Mouse (Mus musculus) midbrain, embryonic 12.5 days (tissue): ENCODE measurements around the gene Rapgef6. TPM values are rescaled to one million over a fixed set of nuclear protein-coding genes. Genes with fewer than 3 reads are reported as not detected.
A peak's percentile ranks its signal among the peaks of the same experiment; 100 is the strongest.
"Not testable (repeated sequence)": the region's sequence is repeated elsewhere in the genome, so short reads cannot be mapped to it uniquely, and the experiment has no call there.

Source experiments
- ATAC-seq: fragments of 200-750 bp; cut with Nextera tagmentation; 2 replicates; pipeline ENCODE4 v1.8.0; 2017; ENCODE audit warnings: low read depth, moderate TSS enrichment, moderate library complexity; ENCODE audit not compliant: low FRiP score
- H3K27ac ChIP-seq: fragments of 300-500 bp; sonication (generic); replicated peaks from 2 replicates; pipeline ENCODE4 v1.5.1; 2016; ENCODE audit warnings: mild to moderate bottlenecking
- H3K27me3 ChIP-seq: fragments of 300-500 bp; sonication (generic); 2 replicates; pipeline ENCODE4 v1.6.1; 2016; ENCODE audit warnings: mild to moderate bottlenecking
- H3K36me3 ChIP-seq: fragments of 300-500 bp; sonication (generic); 2 replicates; pipeline ENCODE4 v1.6.1; 2016
- H3K4me1 ChIP-seq: fragments of 300-500 bp; sonication (generic); 2 replicates; pipeline ENCODE4 v1.6.1; 2016
- H3K4me2 ChIP-seq: fragments of 300-500 bp; sonication (generic); replicated peaks from 2 replicates; pipeline ENCODE4 v1.6.1; 2016; ENCODE audit warnings: mild to moderate bottlenecking, moderate library complexity
- H3K4me3 ChIP-seq: fragments of 300-500 bp; sonication (generic); 2 replicates; pipeline ENCODE4 v1.5.1; 2016; ENCODE audit warnings: mild to moderate bottlenecking
- H3K9ac ChIP-seq: fragments of 300-500 bp; sonication (generic); replicated peaks from 2 replicates; pipeline ENCODE4 v1.6.1; 2016; ENCODE audit warnings: mild to moderate bottlenecking, moderate library complexity
- H3K9me3 ChIP-seq: fragments of 300-500 bp; sonication (generic); 2 replicates; pipeline ENCODE4 v1.6.1; 2016; ENCODE audit warnings: mild to moderate bottlenecking
- WGBS: fragments of 180-500 bp; shearing (Covaris S2); methylation state at CpG from one replicate; pipeline ENCODE4 v1.1.7; 2016; 5-methylcytosine and 5-hydroxymethylcytosine counted together
- polyA plus RNA-seq: library from polyadenylated mRNA; unstranded; fragments of >200 nt; fragmentation: Nextera tagmentation; extraction: Ambion mirVana; gene quantifications from 2 replicates; pipeline ENCODE4 v1.2.1, GENCODE M21; 2016

Gene Rapgef6
- polyA plus RNA-seq, 1 experiment from 2014 or later = 37.5 TPM

- Histone ChIP-seq H3K27me3 (no peaks in the 10 kb centered on the region), H3K36me3 (peaks cover 1% of the 10 kb centered on the region; the same call in 1 of the 2 replicates), H3K9me3 (no peaks in the 10 kb centered on the region), H3K27ac (no peak overlapping the region), H3K4me2 (no peak overlapping the region), H3K4me3 (no peak overlapping the region), H3K9ac (no peak overlapping the region), H3K4me1 (peaks cover 3% of the 10 kb centered on the region; the same call in 1 of the 2 replicates)
- WGBS = 50% methylated on average over 2 of the region's 2 CpGs
- no peak for ATAC-seq
Observed at GRCm38 (mm10) chr11:54594049-54594448, 71.4 kb downstream of the Rapgef6 start.

- peaks cover 3% of the 10 kb centered on the region; the same call in 1 of the 2 replicates for H3K4me1 ChIP-seq
- H3K27ac ChIP-seq = no peak overlapping the region
- no peak overlapping the region for H3K9ac ChIP-seq
- no peak for ATAC-seq
- H3K36me3 ChIP-seq = no peaks in the 10 kb centered on the region
- 84% methylated on average over 4 of the region's 4 CpGs for whole genome bisulfite sequencing
- H3K4me3 ChIP-seq = no peak overlapping the region
- H3K27me3 ChIP-seq = no peaks in the 10 kb centered on the region
- H3K9me3 ChIP-seq = no peaks in the 10 kb centered on the region
- no peak overlapping the region for H3K4me2 ChIP-seq
Observed at GRCm38 (mm10) chr11:54595053-54595452, 72.4 kb downstream of the Rapgef6 start.

GRCm38 (mm10) chr11:54595905-54596555 is 73.4 kb downstream of the Rapgef6 start:
- ATAC-seq = no peak
- H3K4me3 ChIP-seq = peak overlapping the region; percentile 19

DNA sequence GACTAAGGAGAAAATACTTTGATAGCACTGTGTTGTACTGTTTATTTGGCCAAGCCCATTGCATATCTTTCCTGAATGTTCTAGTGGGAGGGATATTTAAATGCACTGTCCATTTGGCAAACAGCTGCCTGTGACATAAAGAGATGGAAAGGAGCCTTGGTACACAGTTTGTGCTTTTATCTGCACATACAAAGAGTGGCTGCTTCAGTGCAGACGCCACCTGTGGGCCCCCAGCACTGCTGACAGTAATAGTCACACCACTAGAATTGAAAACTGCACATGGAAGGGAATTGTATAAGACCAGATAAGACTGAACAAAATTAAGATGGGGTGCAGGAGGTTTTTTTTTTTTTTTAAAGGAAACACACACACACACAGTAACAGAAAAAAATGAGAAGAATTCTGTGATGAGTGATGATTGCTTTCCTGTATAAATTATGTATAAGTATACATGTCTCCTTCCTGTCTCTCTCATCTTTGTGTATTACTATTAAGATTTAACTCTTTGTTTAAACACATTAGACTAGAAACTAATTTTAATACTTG is 75.3 kb downstream of the Rapgef6 start:
- H3K4me2 ChIP-seq = no peak overlapping the region; the same call in 1 of the 2 replicates
- no peaks in the 10 kb centered on the region for H3K9me3 ChIP-seq
- WGBS = 50% methylated on average over 1 of the region's 1 CpGs
- no peaks in the 10 kb centered on the region for H3K27me3 ChIP-seq
- H3K4me1 ChIP-seq = peaks cover 3% of the 10 kb centered on the region; the same call in 1 of the 2 replicates
- H3K9ac ChIP-seq = no peak overlapping the region
- H3K27ac ChIP-seq = no peak overlapping the region
- H3K4me3 ChIP-seq = peak overlapping the region; percentile 20; the same call in 1 of the 2 replicates
- no peak for ATAC-seq
- no peaks in the 10 kb centered on the region for H3K36me3 ChIP-seq

More at GRCm38 (mm10) chr11:54595905-54596555, 73.4 kb downstream of the Rapgef6 start:
- peak overlapping the region; percentile 57 for H3K27ac ChIP-seq
- H3K4me1 ChIP-seq = peaks cover 3% of the 10 kb centered on the region; the same call in 1 of the 2 replicates
- WGBS = 78% methylated on average over 8 of the region's 8 CpGs
- H3K27me3 ChIP-seq = no peaks in the 10 kb centered on the region
- H3K36me3 ChIP-seq = no peaks in the 10 kb centered on the region
- H3K9ac ChIP-seq = no peak overlapping the region
- H3K4me2 ChIP-seq = peak overlapping the region; percentile 30
- H3K9me3 ChIP-seq = no peaks in the 10 kb centered on the region

- Histone ChIP-seq H3K4me3 (no peak overlapping the region), H3K4me1 (no peaks in the 10 kb centered on the region), H3K4me2 (no peak overlapping the region), H3K27ac (no peak overlapping the region), H3K36me3 (no peaks in the 10 kb centered on the region), H3K27me3 (no peaks in the 10 kb centered on the region), H3K9me3 (no peaks in the 10 kb centered on the region), H3K9ac (no peak overlapping the region)
- WGBS = 90% methylated on average over 2 of the region's 2 CpGs
- ATAC-seq = no peak
Observed at GRCm38 (mm10) chr11:54601121-54601520, 78.5 kb downstream of the Rapgef6 start.

DNA sequence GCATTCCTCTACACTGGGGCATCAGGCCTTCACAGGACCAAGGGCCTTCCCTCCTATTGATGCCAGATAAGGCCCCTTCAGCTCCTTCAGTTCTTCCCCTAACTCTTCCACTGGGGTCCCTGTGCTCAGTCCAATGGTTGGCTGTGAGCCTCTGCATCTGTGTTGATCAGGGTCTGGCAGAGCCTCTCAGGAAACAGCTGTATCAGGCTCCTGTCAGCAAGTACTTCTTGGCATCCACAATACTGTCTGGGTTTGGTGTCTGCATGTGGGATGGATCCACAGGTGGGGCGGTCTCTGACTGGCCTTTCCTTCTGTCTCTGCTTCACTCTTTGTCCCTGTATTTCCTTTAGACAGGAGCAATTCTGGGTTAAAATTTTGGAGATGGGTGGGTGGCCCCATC is 80.1 kb downstream of the Rapgef6 start:
- not testable (repeated sequence) for H3K27me3 ChIP-seq, ATAC-seq, H3K4me2 ChIP-seq, H3K9me3 ChIP-seq, H3K9ac ChIP-seq, H3K27ac ChIP-seq, H3K4me3 ChIP-seq, H3K36me3 ChIP-seq, H3K4me1 ChIP-seq
- WGBS = 94% methylated on average over 1 of the region's 1 CpGs

- no peak overlapping the region for H3K4me2 ChIP-seq
- no peaks in the 10 kb centered on the region for H3K27me3 ChIP-seq
- no peaks in the 10 kb centered on the region for H3K9me3 ChIP-seq
- no peak overlapping the region for H3K9ac ChIP-seq
- H3K27ac ChIP-seq = no peak overlapping the region
- no peak overlapping the region for H3K4me3 ChIP-seq
- no peaks in the 10 kb centered on the region for H3K4me1 ChIP-seq
- 78% methylated on average over 3 of the region's 3 CpGs for WGBS
- H3K36me3 ChIP-seq = no peaks in the 10 kb centered on the region
- no peak for ATAC-seq
Observed at GRCm38 (mm10) chr11:54604415-54604814, 81.8 kb downstream of the Rapgef6 start.

DNA sequence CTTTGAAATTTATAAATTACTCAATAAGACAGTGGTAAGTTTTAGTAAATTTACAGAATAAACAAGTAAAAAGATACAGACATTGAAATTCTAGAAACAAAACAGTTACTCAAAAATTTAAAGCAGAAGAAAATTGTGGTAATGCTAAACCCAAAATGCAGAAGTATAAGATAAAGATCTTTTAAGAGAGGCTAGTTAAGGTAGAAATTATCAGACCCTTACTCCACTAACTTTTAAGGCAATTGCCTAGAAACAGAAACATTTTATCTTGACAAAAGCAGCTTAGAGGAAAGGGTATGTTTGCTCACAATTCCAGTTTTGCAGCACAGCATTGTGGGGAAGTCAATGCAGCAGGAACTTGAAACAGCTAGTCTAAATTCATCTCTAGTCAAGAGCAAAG is 91.0 kb downstream of the Rapgef6 start:
- no peak overlapping the region for H3K4me3 ChIP-seq
- ATAC-seq = no peak
- no peak overlapping the region for H3K9ac ChIP-seq
- no peaks in the 10 kb centered on the region for H3K36me3 ChIP-seq
- H3K4me2 ChIP-seq = no peak overlapping the region
- no peak overlapping the region for H3K27ac ChIP-seq
- H3K4me1 ChIP-seq = no peaks in the 10 kb centered on the region
- H3K9me3 ChIP-seq = no peaks in the 10 kb centered on the region
- no peaks in the 10 kb centered on the region for H3K27me3 ChIP-seq

DNA sequence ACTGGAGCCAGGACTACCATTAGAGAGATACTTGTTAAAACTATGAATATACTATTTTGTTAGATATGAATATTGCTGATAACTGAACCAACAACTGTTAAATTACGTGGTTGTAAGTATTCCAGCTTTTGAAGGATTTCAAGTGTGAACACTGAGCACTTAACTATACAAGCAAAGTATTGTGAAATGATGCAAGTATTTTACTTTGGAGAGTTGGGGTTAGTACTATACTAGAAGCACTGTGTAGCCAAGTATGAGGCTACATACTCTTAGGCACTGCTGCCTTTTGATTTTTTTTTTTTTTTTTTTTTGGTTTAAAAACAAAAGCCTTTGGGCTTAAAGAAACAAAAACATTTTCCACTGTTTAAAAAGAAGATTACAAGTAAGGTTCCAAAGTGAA is 91.9 kb downstream of the Rapgef6 start:
- ATAC-seq = no peak
- Histone ChIP-seq H3K4me1 (no peaks in the 10 kb centered on the region), H3K4me3 (no peak overlapping the region), H3K9ac (no peak overlapping the region), H3K27me3 (no peaks in the 10 kb centered on the region), H3K9me3 (no peaks in the 10 kb centered on the region), H3K4me2 (no peak overlapping the region), H3K27ac (no peak overlapping the region), H3K36me3 (no peaks in the 10 kb centered on the region)
- 90% methylated on average over 1 of the region's 1 CpGs for WGBS

DNA sequence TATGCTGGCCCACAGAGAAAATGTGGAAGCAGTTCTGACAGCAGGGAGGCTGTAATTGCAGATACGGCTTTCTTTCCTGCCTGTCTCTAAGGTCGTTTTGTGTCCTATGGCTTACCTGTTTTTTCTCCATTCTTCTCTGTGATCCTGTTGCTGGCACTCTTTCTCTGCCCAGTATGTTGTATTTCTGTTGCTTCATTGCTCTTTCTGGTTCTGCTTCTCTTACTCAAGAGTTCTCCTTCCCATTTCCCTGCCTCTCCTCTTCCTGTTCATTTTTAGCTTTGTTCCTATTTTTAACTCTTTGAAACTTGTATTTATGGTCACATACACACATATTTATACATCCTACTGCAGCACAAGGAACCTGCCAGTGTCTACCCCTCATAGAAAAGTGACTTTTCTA is 96.2 kb downstream of the Rapgef6 start:
- 0 out of 2 replicates have a peak, but pooled peaks cover 3% of the 10 kb centered on the region for H3K36me3 ChIP-seq
- no peak overlapping the region for H3K4me3 ChIP-seq
- WGBS = 60% methylated on average over 2 of the region's 2 CpGs
- H3K4me1 ChIP-seq = no peaks in the 10 kb centered on the region
- ATAC-seq = no peak
- H3K9me3 ChIP-seq = no peaks in the 10 kb centered on the region
- no peaks in the 10 kb centered on the region for H3K27me3 ChIP-seq
- H3K4me2 ChIP-seq = no peak overlapping the region
- no peak overlapping the region for H3K27ac ChIP-seq
- no peak overlapping the region for H3K9ac ChIP-seq

GRCm38 (mm10) chr11:54621725-54622124 is 99.1 kb downstream of the Rapgef6 start:
- Histone ChIP-seq H3K4me2 (no peak overlapping the region), H3K9ac (no peak overlapping the region), H3K27me3 (no peaks in the 10 kb centered on the region), H3K4me1 (no peaks in the 10 kb centered on the region), H3K36me3 (0 out of 2 replicates have a peak, but pooled peaks cover 3% of the 10 kb centered on the region), H3K4me3 (no peak overlapping the region), H3K27ac (no peak overlapping the region), H3K9me3 (no peaks in the 10 kb centered on the region)
- ATAC-seq = no peak
- WGBS = 97% methylated on average over 2 of the region's 2 CpGs

GRCm38 (mm10) chr11:54626905-54627304 is 104.3 kb downstream of the Rapgef6 start:
- Histone ChIP-seq H3K9ac (no peak overlapping the region), H3K4me3 (no peak overlapping the region), H3K9me3 (no peaks in the 10 kb centered on the region), H3K4me2 (no peak overlapping the region), H3K27me3 (no peaks in the 10 kb centered on the region), H3K36me3 (peaks cover 11% of the 10 kb centered on the region; the same call in 1 of the 2 replicates), H3K4me1 (no peaks in the 10 kb centered on the region), H3K27ac (no peak overlapping the region)
- ATAC-seq = no peak
- 98% methylated on average over 1 of the region's 1 CpGs for WGBS
